Mouse (Mus musculus) CH12.LX (cell line): ENCODE data around the gene Rab11fip3. TPM values are rescaled to one million over a fixed set of nuclear protein-coding genes. Genes with fewer than 3 reads are reported as not detected.

ENCODE experiments used
- DNase-seq: peaks from one replicate; pipeline ENCODE4 v3.0.0-alpha.2; 2013; ENCODE audit errors: extremely low read depth
- H3K27ac ChIP-seq: 2 replicates; pipeline ENCODE4 v1.5.1; 2012; ENCODE audit warnings: low read depth, mild to moderate bottlenecking, control low read depth, moderate library complexity; ENCODE audit not compliant: insufficient read depth
- H3K27me3 ChIP-seq: replicated peaks from 2 replicates; pipeline ENCODE3; 2012; ENCODE audit warnings: inconsistent platforms
- H3K36me3 ChIP-seq, 2 experiments: replicated peaks in 1 of 2; 2 replicates each; pipeline versions ENCODE3 to v1.6.1; 2012; ENCODE audit warnings: inconsistent platforms in 1 of 2, low read length in 1 of 2, mild to moderate bottlenecking in 1 of 2, mixed read lengths in 1 of 2, moderate library complexity in 1 of 2; ENCODE audit not compliant: control insufficient read depth in 1 of 2, insufficient read depth in 1 of 2
- H3K4me1 ChIP-seq, 2 experiments: 2 replicates each; pipeline ENCODE4 v1.6.1; 2012; ENCODE audit warnings: inconsistent platforms in 1 of 2, moderate library complexity in 1 of 2; ENCODE audit not compliant: insufficient read depth in 2 of 2, control insufficient read depth in 1 of 2
- H3K4me2 ChIP-seq: 2 replicates; pipeline ENCODE4 v1.6.1; 2012; ENCODE audit warnings: low read depth, mild to moderate bottlenecking, control low read depth; ENCODE audit not compliant: poor library complexity, insufficient read depth, severe bottlenecking
- H3K4me3 ChIP-seq, 3 experiments: fragments of 150-350 bp in 1 of 3; sonication (generic) in 1 of 3; replicated peaks in 1 of 3; 2 replicates each; pipeline versions ENCODE3 to v1.5.1; 2011 to 2012; ENCODE audit warnings: low read depth in 2 of 3, low read length in 2 of 3, mild to moderate bottlenecking in 2 of 3, moderate library complexity in 2 of 3, control low read depth in 1 of 3, improper control_type of control experiment in 1 of 3, inconsistent platforms in 1 of 3, mixed read lengths in 1 of 3; ENCODE audit not compliant: poor library complexity in 1 of 3
- H3K79me2 ChIP-seq: replicated peaks from 2 replicates; pipeline ENCODE4 v1.6.1; 2012; ENCODE audit warnings: mild to moderate bottlenecking, moderate library complexity; ENCODE audit not compliant: control insufficient read depth, poor library complexity, insufficient read depth, severe bottlenecking; ENCODE audit errors: extremely low read depth
- H3K9ac ChIP-seq: 2 replicates; pipeline ENCODE4 v1.6.1; 2012; ENCODE audit warnings: low read depth, mild to moderate bottlenecking, control low read depth, moderate library complexity; ENCODE audit not compliant: insufficient read depth
- H3K9me3 ChIP-seq: replicated peaks from 2 replicates; pipeline ENCODE3; 2012; ENCODE audit warnings: low read length, inconsistent platforms, mixed read lengths
- BHLHE40 ChIP-seq: IDR thresholded peaks from 2 replicates; pipeline ENCODE4 v1.6.1; 2011; ENCODE audit warnings: mild to moderate bottlenecking, low read depth, low read length, improper control_type of control experiment
- CHD1 ChIP-seq: IDR thresholded peaks from 2 replicates; pipeline ENCODE4 v1.6.1; 2012; ENCODE audit warnings: low read depth, low read length, improper control_type of control experiment, inconsistent platforms
- CHD2 ChIP-seq: IDR thresholded peaks from 2 replicates; pipeline ENCODE4 v1.6.1; 2011; ENCODE audit warnings: low read length, improper control_type of control experiment
- ELF1 ChIP-seq: IDR thresholded peaks from 2 replicates; pipeline ENCODE4 v1.6.1; 2014; ENCODE audit warnings: low read depth, mild to moderate bottlenecking, inconsistent platforms, low read length, improper control_type of control experiment
- HCFC1 ChIP-seq: IDR thresholded peaks from 2 replicates; pipeline ENCODE4 v1.6.1; 2012; ENCODE audit warnings: low read depth, mild to moderate bottlenecking, inconsistent platforms, low read length, improper control_type of control experiment
- IRF4 ChIP-seq: IDR thresholded peaks from 2 replicates; pipeline ENCODE4 v1.6.1; 2014; ENCODE audit warnings: low read depth, mild to moderate bottlenecking, inconsistent platforms, low read length, improper control_type of control experiment
- KAT2A ChIP-seq: IDR thresholded peaks from 2 replicates; pipeline ENCODE4 v1.6.1; 2012; ENCODE audit warnings: low read length, improper control_type of control experiment, inconsistent platforms; ENCODE audit not compliant: insufficient replicate concordance
- MAFK ChIP-seq: IDR thresholded peaks from 2 replicates; pipeline ENCODE4 v1.6.1; 2011; ENCODE audit warnings: low read length, improper control_type of control experiment; ENCODE audit not compliant: insufficient replicate concordance
- MAX ChIP-seq: IDR thresholded peaks from 2 replicates; pipeline ENCODE4 v1.6.1; 2011; ENCODE audit warnings: low read length, improper control_type of control experiment
- MEF2A ChIP-seq: IDR thresholded peaks from 2 replicates; pipeline ENCODE4 v1.6.1; 2014; ENCODE audit warnings: low read depth, mild to moderate bottlenecking, inconsistent platforms, low read length, improper control_type of control experiment, borderline replicate concordance
- MXI1 ChIP-seq: IDR thresholded peaks from 2 replicates; pipeline ENCODE4 v1.6.1; 2011; ENCODE audit warnings: mild to moderate bottlenecking, low read depth, low read length, improper control_type of control experiment
- MYC ChIP-seq: IDR thresholded peaks from 2 replicates; pipeline ENCODE4 v1.6.1; 2011; ENCODE audit warnings: low read depth, mild to moderate bottlenecking, improper control_type of control experiment, low read length
- NRF1 ChIP-seq: IDR thresholded peaks from 2 replicates; pipeline ENCODE4 v1.6.1; 2014; ENCODE audit warnings: low read depth, mild to moderate bottlenecking, inconsistent platforms, low read length, improper control_type of control experiment, moderate library complexity
- PAX5 ChIP-seq: IDR thresholded peaks from 2 replicates; pipeline ENCODE4 v1.6.1; 2012; ENCODE audit warnings: low read length, inconsistent platforms, mixed read lengths
- POLR2AphosphoS2 ChIP-seq: IDR thresholded peaks from 2 replicates; pipeline ENCODE4 v1.6.1; 2011; ENCODE audit warnings: low read depth, low read length, improper control_type of control experiment
- ZKSCAN1 ChIP-seq: IDR thresholded peaks from 2 replicates; pipeline ENCODE4 v1.6.1; 2012; ENCODE audit warnings: low read depth, inconsistent platforms, low read length, improper control_type of control experiment, borderline replicate concordance
- ZMIZ1 ChIP-seq: IDR thresholded peaks from 2 replicates; pipeline ENCODE4 v1.6.1; 2012; ENCODE audit warnings: low read depth, mild to moderate bottlenecking, inconsistent platforms, low read length, improper control_type of control experiment
- dilution Hi-C: fragments of 300-500 bp; cut with MboI; formaldehyde crosslinking; loops from 2 replicates; pipeline ENCODE4 v1.14.3; 2020; ENCODE audit warnings: low sequenced_read_pairs; ENCODE audit not compliant: extremely low pct_unique_long_range_greater_than_20kb, extremely low pct_ligation_motif_present
- in situ Hi-C: fragments of 300-500 bp; cut with MboI; formaldehyde crosslinking; loops from 3 replicates; pipeline ENCODE4 v1.14.3; 2019; ENCODE audit warnings: low sequenced_read_pairs, low pct_ligation_motif_present, low pct_unique_long_range_greater_than_20kb, mixed read lengths
- polyA plus RNA-seq: library from polyadenylated mRNA; unstranded; fragments of >175 nt; gene quantifications from 2 replicates; pipeline ENCODE4 v1.2.1, GENCODE M21; 2012; ENCODE audit warnings: low read depth; ENCODE audit not compliant: insufficient read length
- total RNA-seq, 2 experiments: library from RNA; depleted of rRNA; stranded (reverse); fragments of 300-350 nt in 1 of 2; fragments of >200 nt in 1 of 2; gene quantifications; 2 replicates each; pipeline ENCODE4 v1.2.3; 2012 to 2014

Gene Rab11fip3
- total and polyA plus RNA-seq, 3 experiments: 3.5 to 7.6 (median 4.6) TPM

GRCm38 (mm10) chr17:26112751-26113150 is 43.4 kb upstream of the Rab11fip3 start (continued):
- peak; percentile 92 for TF ChIP-seq MAFK
- no peak for TF ChIP-seq NRF1
- TF ChIP-seq MYC: peak; percentile 65; the same call in 1 of the 2 replicates
- no peak for TF ChIP-seq ELF1
- no peak for TF ChIP-seq PAX5

- H3K79me2 ChIP-seq: no peaks in the 10 kb centered on the region
- in situ Hi-C loops: no loop called here
- H3K27ac ChIP-seq: no peak overlapping the region
- peak; percentile 23 for DNase-seq
- H3K9ac ChIP-seq: no peak overlapping the region
- H3K27me3 ChIP-seq: peaks cover 57% of the 10 kb centered on the region
- H3K4me1 ChIP-seq: peaks cover 2 to 23% of the 10 kb centered on the region in 2 experiments; a peak in 2 of 4 replicates
- no peaks in the 10 kb centered on the region for H3K36me3 ChIP-seq
- H3K4me2 ChIP-seq: no peak overlapping the region
- dilution Hi-C loops: no loop called here
- no peak overlapping the region for H3K4me3 ChIP-seq
- no peaks in the 10 kb centered on the region for H3K9me3 ChIP-seq
- TF ChIP-seq MEF2A: 0 out of 2 replicates have a peak, but pooled peaks have one; percentile 27
- TF ChIP-seq BHLHE40: peak; percentile 71; the same call in 1 of the 2 replicates
- no peak for TF ChIP-seq IRF4
Measured at GRCm38 (mm10) chr17:26111722-26112121, 42.4 kb upstream of the Rab11fip3 start.

GRCm38 (mm10) chr17:26111024-26111423 is 41.7 kb upstream of the Rab11fip3 start:
- no peak overlapping the region for H3K4me3 ChIP-seq
- no peak overlapping the region for H3K27ac ChIP-seq
- H3K4me2 ChIP-seq: no peak overlapping the region
- peaks cover 53% of the 10 kb centered on the region for H3K27me3 ChIP-seq
- no peaks in the 10 kb centered on the region for H3K79me2 ChIP-seq
- peaks cover 2 to 23% of the 10 kb centered on the region in 2 experiments; a peak in 2 of 4 replicates for H3K4me1 ChIP-seq
- TF ChIP-seq CHD2 (no peak), MAFK (no peak), MEF2A (no peak), HCFC1 (no peak), POLR2AphosphoS2 (no peak), MYC (no peak)
- no peaks in the 10 kb centered on the region for H3K9me3 ChIP-seq
- no peak for DNase-seq
- in situ Hi-C loops: no loop called here
- H3K9ac ChIP-seq: no peak overlapping the region
- H3K36me3 ChIP-seq: no peaks in the 10 kb centered on the region
- dilution Hi-C loops: no loop called here

GRCm38 (mm10) chr17:26110156-26110555 is 40.8 kb upstream of the Rab11fip3 start:
- H3K9ac ChIP-seq: no peak overlapping the region
- H3K79me2 ChIP-seq: no peaks in the 10 kb centered on the region
- H3K4me1 ChIP-seq: peaks cover 2 to 23% of the 10 kb centered on the region in 2 experiments; a peak in 2 of 4 replicates
- no peak for TF ChIP-seq CHD1
- no peak for TF ChIP-seq POLR2AphosphoS2
- no peak for TF ChIP-seq ZMIZ1
- TF ChIP-seq MEF2A: no peak
- no peak for TF ChIP-seq ZKSCAN1
- no peak for TF ChIP-seq MAFK
- TF ChIP-seq MAX: no peak
- no peak for TF ChIP-seq KAT2A
- no peak for TF ChIP-seq MXI1
- TF ChIP-seq PAX5: no peak
- peaks cover 51% of the 10 kb centered on the region for H3K27me3 ChIP-seq
- DNase-seq: no peak
- H3K4me2 ChIP-seq: no peak overlapping the region
- in situ Hi-C loops: no loop called here
- H3K9me3 ChIP-seq: no peaks in the 10 kb centered on the region
- H3K4me3 ChIP-seq: no peak overlapping the region
- H3K36me3 ChIP-seq: no peaks in the 10 kb centered on the region
- dilution Hi-C loops: no loop called here
- H3K27ac ChIP-seq: no peak overlapping the region
